Mouse (Mus musculus): ENCODE results near the gene Fam208a. TPM values are rescaled to one million over a fixed set of nuclear protein-coding genes. Genes with fewer than 3 reads are reported as not detected.

Gene Fam208a
- polyA plus RNA-seq, 1 experiment from 2014 or later, result 18.6 TPM

GRCm38 (mm10) chr14:27405947-27406346 lies 22.7 kb upstream of the Fam208a start:
- no peak for ATAC-seq (ENCODE audit: low FRiP score, low TSS enrichment)
- WGBS, result 90% methylated on average over 2 of the region's 2 CpGs

GRCm38 (mm10) chr14:27408240-27408639 lies 20.4 kb upstream of the Fam208a start:
- no peak overlapping the region for H3K4me2 ChIP-seq (replicated peaks; ENCODE audit: low read depth, low read length)
- no peaks in the 10 kb centered on the region for H3K27me3 ChIP-seq (ENCODE audit: control insufficient read depth, insufficient read depth, low read length)
- no peak overlapping the region for H3K9ac ChIP-seq (ENCODE audit: low read depth, low read length)
- 0 out of 2 replicates have a peak, but pooled peaks cover 3% of the 10 kb centered on the region for H3K36me3 ChIP-seq (ENCODE audit: control insufficient read depth, insufficient read depth, low read length)
- 80% methylated on average over 3 of the region's 3 CpGs for WGBS
- no peak overlapping the region for H3K27ac ChIP-seq (ENCODE audit: low read depth, low read length)
- ATAC-seq (ENCODE audit: low FRiP score, low TSS enrichment), result no peak
- no peak overlapping the region for H3K4me3 ChIP-seq (ENCODE audit: low read length)
- H3K4me1 ChIP-seq (ENCODE audit: control insufficient read depth, insufficient read depth, low read length), result no peaks in the 10 kb centered on the region
- H3K9me3 ChIP-seq (ENCODE audit: control insufficient read depth, low read length), result peaks cover 8% of the 10 kb centered on the region; the same call in 1 of the 2 replicates

More at GRCm38 (mm10) chr14:27405947-27406346, 22.7 kb upstream of the Fam208a start:
- Histone ChIP-seq H3K27ac (ENCODE audit: low read depth, low read length) (no peak overlapping the region), H3K9ac (ENCODE audit: low read depth, low read length) (no peak overlapping the region), H3K4me2 (replicated peaks; ENCODE audit: low read depth, low read length) (no peak overlapping the region), H3K27me3 (ENCODE audit: control insufficient read depth, insufficient read depth, low read length) (no peaks in the 10 kb centered on the region), H3K9me3 (ENCODE audit: control insufficient read depth, low read length) (peaks cover 8% of the 10 kb centered on the region; the same call in 1 of the 2 replicates), H3K4me1 (ENCODE audit: control insufficient read depth, insufficient read depth, low read length) (no peaks in the 10 kb centered on the region), H3K36me3 (ENCODE audit: control insufficient read depth, insufficient read depth, low read length) (0 out of 2 replicates have a peak, but pooled peaks cover 3% of the 10 kb centered on the region), H3K4me3 (ENCODE audit: low read length) (no peak overlapping the region)

GRCm38 (mm10) chr14:27409662-27410061 lies 19.0 kb upstream of the Fam208a start:
- Histone ChIP-seq H3K4me2 (replicated peaks; ENCODE audit: low read depth, low read length) (no peak overlapping the region), H3K4me1 (ENCODE audit: control insufficient read depth, insufficient read depth, low read length) (no peaks in the 10 kb centered on the region), H3K36me3 (ENCODE audit: control insufficient read depth, insufficient read depth, low read length) (no peaks in the 10 kb centered on the region), H3K27ac (ENCODE audit: low read depth, low read length) (no peak overlapping the region), H3K27me3 (ENCODE audit: control insufficient read depth, insufficient read depth, low read length) (no peaks in the 10 kb centered on the region), H3K9ac (ENCODE audit: low read depth, low read length) (no peak overlapping the region), H3K4me3 (ENCODE audit: low read length) (no peak overlapping the region), H3K9me3 (ENCODE audit: control insufficient read depth, low read length) (peaks cover 8% of the 10 kb centered on the region; the same call in 1 of the 2 replicates)
- ATAC-seq (ENCODE audit: low FRiP score, low TSS enrichment), result no peak
- 90% methylated on average over 3 of the region's 3 CpGs for WGBS

GRCm38 (mm10) chr14:27411492-27411891 lies 17.1 kb upstream of the Fam208a start:
- WGBS, result 86% methylated on average over 7 of the region's 7 CpGs
- Histone ChIP-seq H3K4me3 (ENCODE audit: low read length) (no peak overlapping the region), H3K4me1 (ENCODE audit: control insufficient read depth, insufficient read depth, low read length) (no peaks in the 10 kb centered on the region), H3K27ac (ENCODE audit: low read depth, low read length) (no peak overlapping the region), H3K36me3 (ENCODE audit: control insufficient read depth, insufficient read depth, low read length) (no peaks in the 10 kb centered on the region), H3K9ac (ENCODE audit: low read depth, low read length) (no peak overlapping the region), H3K9me3 (ENCODE audit: control insufficient read depth, low read length) (peaks cover 8% of the 10 kb centered on the region; the same call in 1 of the 2 replicates), H3K27me3 (ENCODE audit: control insufficient read depth, insufficient read depth, low read length) (no peaks in the 10 kb centered on the region), H3K4me2 (replicated peaks; ENCODE audit: low read depth, low read length) (no peak overlapping the region)
- no peak for ATAC-seq (ENCODE audit: low FRiP score, low TSS enrichment)

- H3K27ac ChIP-seq (ENCODE audit: low read depth, low read length), result no peak overlapping the region
- no peak for ATAC-seq (ENCODE audit: low FRiP score, low TSS enrichment)
- H3K9ac ChIP-seq (ENCODE audit: low read depth, low read length), result no peak overlapping the region
- H3K36me3 ChIP-seq (ENCODE audit: control insufficient read depth, insufficient read depth, low read length), result no peaks in the 10 kb centered on the region
- 77% methylated on average over 8 of the region's 8 CpGs for WGBS
- H3K27me3 ChIP-seq (ENCODE audit: control insufficient read depth, insufficient read depth, low read length), result no peaks in the 10 kb centered on the region
- no peaks in the 10 kb centered on the region for H3K4me1 ChIP-seq (ENCODE audit: control insufficient read depth, insufficient read depth, low read length)
- no peak overlapping the region for H3K4me2 ChIP-seq (replicated peaks; ENCODE audit: low read depth, low read length)
- H3K4me3 ChIP-seq (ENCODE audit: low read length), result no peak overlapping the region
- H3K9me3 ChIP-seq (ENCODE audit: control insufficient read depth, low read length), result peaks cover 8% of the 10 kb centered on the region; the same call in 1 of the 2 replicates
Measured at GRCm38 (mm10) chr14:27412699-27413098, 15.9 kb upstream of the Fam208a start.

- no peak overlapping the region for H3K4me3 ChIP-seq (ENCODE audit: low read length)
- WGBS, result 42% methylated on average over 4 of the region's 4 CpGs
- H3K27me3 ChIP-seq (ENCODE audit: control insufficient read depth, insufficient read depth, low read length), result no peaks in the 10 kb centered on the region
- no peak overlapping the region for H3K9ac ChIP-seq (ENCODE audit: low read depth, low read length)
- H3K27ac ChIP-seq (ENCODE audit: low read depth, low read length), result no peak overlapping the region
- no peaks in the 10 kb centered on the region for H3K4me1 ChIP-seq (ENCODE audit: control insufficient read depth, insufficient read depth, low read length)
- ATAC-seq (ENCODE audit: low FRiP score, low TSS enrichment), result 0 out of 2 replicates have a peak, but pooled peaks have one; percentile 60
- H3K4me2 ChIP-seq (replicated peaks; ENCODE audit: low read depth, low read length), result no peak overlapping the region
- H3K36me3 ChIP-seq (ENCODE audit: control insufficient read depth, insufficient read depth, low read length), result no peaks in the 10 kb centered on the region
- peaks cover 8% of the 10 kb centered on the region; the same call in 1 of the 2 replicates for H3K9me3 ChIP-seq (ENCODE audit: control insufficient read depth, low read length)
Measured at GRCm38 (mm10) chr14:27413961-27414360, 14.7 kb upstream of the Fam208a start.

GRCm38 (mm10) chr14:27420816-27421215 lies 7.8 kb upstream of the Fam208a start:
- no peak for ATAC-seq (ENCODE audit: low FRiP score, low TSS enrichment)
- H3K27me3 ChIP-seq (ENCODE audit: control insufficient read depth, insufficient read depth, low read length), result no peaks in the 10 kb centered on the region
- H3K4me1 ChIP-seq (ENCODE audit: control insufficient read depth, insufficient read depth, low read length), result no peaks in the 10 kb centered on the region
- no peak overlapping the region for H3K4me3 ChIP-seq (ENCODE audit: low read length)
- WGBS, result 73% methylated on average over 3 of the region's 3 CpGs
- no peaks in the 10 kb centered on the region for H3K36me3 ChIP-seq (ENCODE audit: control insufficient read depth, insufficient read depth, low read length)
- no peaks in the 10 kb centered on the region for H3K9me3 ChIP-seq (ENCODE audit: control insufficient read depth, low read length)
- H3K4me2 ChIP-seq (replicated peaks; ENCODE audit: low read depth, low read length), result no peak overlapping the region
- H3K27ac ChIP-seq (ENCODE audit: low read depth, low read length), result no peak overlapping the region
- H3K9ac ChIP-seq (ENCODE audit: low read depth, low read length), result no peak overlapping the region

GRCm38 (mm10) chr14:27422301-27422700 lies 6.3 kb upstream of the Fam208a start:
- Histone ChIP-seq H3K4me3 (ENCODE audit: low read length) (no peak overlapping the region), H3K4me1 (ENCODE audit: control insufficient read depth, insufficient read depth, low read length) (no peaks in the 10 kb centered on the region), H3K4me2 (replicated peaks; ENCODE audit: low read depth, low read length) (no peak overlapping the region), H3K9me3 (ENCODE audit: control insufficient read depth, low read length) (peaks cover under 1% of the 10 kb centered on the region; the same call in 1 of the 2 replicates), H3K9ac (ENCODE audit: low read depth, low read length) (no peak overlapping the region), H3K27ac (ENCODE audit: low read depth, low read length) (no peak overlapping the region), H3K27me3 (ENCODE audit: control insufficient read depth, insufficient read depth, low read length) (no peaks in the 10 kb centered on the region), H3K36me3 (ENCODE audit: control insufficient read depth, insufficient read depth, low read length) (no peaks in the 10 kb centered on the region)
- no peak for ATAC-seq (ENCODE audit: low FRiP score, low TSS enrichment)
- 92% methylated on average over 1 of the region's 1 CpGs for WGBS

- Histone ChIP-seq H3K9ac (ENCODE audit: low read depth, low read length) (peak overlapping the region; percentile 89), H3K27me3 (ENCODE audit: control insufficient read depth, insufficient read depth, low read length) (no peaks in the 10 kb centered on the region), H3K4me3 (ENCODE audit: low read length) (peak overlapping the region; percentile 68), H3K27ac (ENCODE audit: low read depth, low read length) (peak overlapping the region; percentile 99), H3K36me3 (ENCODE audit: control insufficient read depth, insufficient read depth, low read length) (peaks cover 9% of the 10 kb centered on the region), H3K9me3 (ENCODE audit: control insufficient read depth, low read length) (peaks cover 14% of the 10 kb centered on the region), H3K4me2 (replicated peaks; ENCODE audit: low read depth, low read length) (peak overlapping the region; percentile 63), H3K4me1 (ENCODE audit: control insufficient read depth, insufficient read depth, low read length) (no peaks in the 10 kb centered on the region)
- WGBS, result under 1% methylated on average over 71 of the region's 78 CpGs
- peak; percentile 84 for ATAC-seq (ENCODE audit: low FRiP score, low TSS enrichment)
Measured at GRCm38 (mm10) chr14:27428973-27429711, 508 bp downstream of the Fam208a start.

Measured in kidney, embryonic 14.5 days (tissue).